Mouse (Mus musculus): ENCODE data around the gene Pip5k1c.

DNA sequence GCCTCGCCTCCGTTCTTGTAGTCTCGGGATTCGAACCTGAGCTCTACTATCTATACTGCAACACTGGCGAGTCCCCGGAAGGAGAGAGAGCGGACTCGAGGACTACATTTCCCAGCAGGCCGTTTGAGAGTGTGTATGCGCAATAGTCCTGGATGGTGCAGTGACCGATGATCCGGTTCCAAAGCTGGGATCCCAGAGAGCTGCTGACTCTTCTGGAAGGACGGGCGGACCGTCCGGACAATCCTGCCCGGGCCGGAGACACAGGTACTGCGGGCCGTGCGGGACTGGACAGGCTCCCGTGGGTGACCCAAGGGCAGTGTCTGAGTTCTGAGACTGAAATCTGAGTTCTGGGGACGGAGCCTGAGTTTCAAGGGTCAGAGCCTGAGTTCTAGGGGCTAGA lies 24.7 kb upstream of the Pip5k1c start:
- TF ChIP-seq POLR2A (IDR thresholded peaks at IDR 0.05; ENCODE audit: insufficient read length, low read depth): peak; percentile 90
- TF ChIP-seq MYOD1 (IDR thresholded peaks at IDR 0.05; ENCODE audit: control insufficient read depth in 1 of 3, insufficient read length in 2 of 3, low read depth in 2 of 3): no peak
- no peak for TF ChIP-seq MAX (IDR thresholded peaks at IDR 0.05; ENCODE audit: low read depth)
- TF ChIP-seq POLR2AphosphoS2 (IDR thresholded peaks at IDR 0.05; ENCODE audit: insufficient read length, low read depth): peak; percentile 93

Data from myocyte (in vitro differentiated cells).